Mouse (Mus musculus): ENCODE data around the gene Cyfip1.
A peak's percentile ranks its signal among the peaks of the same experiment; 100 is the strongest.

Cyfip1 gene

GRCm38 (mm10) chr7:55841445-55841844, at the start of gene Cyfip1:
Gene Cyfip1, plus strand, starts transcription at chr7:55841745.
- DNase-seq (ENCODE audit: low read depth in 1 of 2, low spot score in 2 of 2): no peak

- DNase-seq (ENCODE audit: low read depth in 1 of 2, low spot score in 2 of 2): no peak
Measured at GRCm38 (mm10) chr7:55792280-55792679, 49.3 kb upstream of the Cyfip1 start.

- no peak for DNase-seq (ENCODE audit: low read depth in 1 of 2, low spot score in 2 of 2)
Measured at GRCm38 (mm10) chr7:55793236-55793951, 48.2 kb upstream of the Cyfip1 start.

- DNase-seq (ENCODE audit: low read depth in 1 of 2, low spot score in 2 of 2): peak; percentile 83 to 92
Measured at GRCm38 (mm10) chr7:55793952-55794603, 47.5 kb upstream of the Cyfip1 start, which contains the start of gene Tubgcp5. Gene Tubgcp5, plus strand, starts transcription at chr7:55794154.

GRCm38 (mm10) chr7:55799981-55800380, 41.6 kb upstream of the Cyfip1 start:
- no peak for DNase-seq (ENCODE audit: low read depth in 1 of 2, low spot score in 2 of 2)

- DNase-seq (ENCODE audit: low read depth in 1 of 2, low spot score in 2 of 2): no peak
Measured at GRCm38 (mm10) chr7:55809967-55810366, 31.6 kb upstream of the Cyfip1 start.

GRCm38 (mm10) chr7:55824468-55824867, 17.1 kb upstream of the Cyfip1 start:
- DNase-seq (ENCODE audit: low read depth in 1 of 2, low spot score in 2 of 2): no peak

- no peak for DNase-seq (ENCODE audit: low read depth in 1 of 2, low spot score in 2 of 2)
Measured at GRCm38 (mm10) chr7:55827551-55827950, 14.0 kb upstream of the Cyfip1 start.

GRCm38 (mm10) chr7:55836877-55837276, 4.7 kb upstream of the Cyfip1 start:
- DNase-seq (ENCODE audit: low read depth in 1 of 2, low spot score in 2 of 2): no peak

- DNase-seq (ENCODE audit: low read depth in 1 of 2, low spot score in 2 of 2): peak; percentile 37
Measured at GRCm38 (mm10) chr7:55841977-55842503, 495 bp downstream of the Cyfip1 start.

GRCm38 (mm10) chr7:55842504-55843152, 1.1 kb downstream of the Cyfip1 start:
- DNase-seq (ENCODE audit: low read depth in 1 of 2, low spot score in 2 of 2): no peak

- DNase-seq (ENCODE audit: low read depth in 1 of 2, low spot score in 2 of 2): no peak
Measured at GRCm38 (mm10) chr7:55846606-55847312, 5.2 kb downstream of the Cyfip1 start.

- DNase-seq (ENCODE audit: low read depth in 1 of 2, low spot score in 2 of 2): no peak
Measured at GRCm38 (mm10) chr7:55849948-55850571, 8.5 kb downstream of the Cyfip1 start.

- peak in 1 of 2 experiments; percentile 22 for DNase-seq (ENCODE audit: low read depth in 1 of 2, low spot score in 2 of 2)
Measured at GRCm38 (mm10) chr7:55852787-55853186, 11.2 kb downstream of the Cyfip1 start.

GRCm38 (mm10) chr7:55855597-55855996, 14.1 kb downstream of the Cyfip1 start:
- DNase-seq (ENCODE audit: low read depth in 1 of 2, low spot score in 2 of 2): peak in 1 of 2 experiments; percentile 36

- no peak for DNase-seq (ENCODE audit: low read depth in 1 of 2, low spot score in 2 of 2)
Measured at GRCm38 (mm10) chr7:55856741-55857140, 15.2 kb downstream of the Cyfip1 start.

- no peak for DNase-seq (ENCODE audit: low read depth in 1 of 2, low spot score in 2 of 2)
Measured at GRCm38 (mm10) chr7:55857729-55858128, 16.2 kb downstream of the Cyfip1 start.

GRCm38 (mm10) chr7:55858836-55859517, 17.4 kb downstream of the Cyfip1 start:
- no peak for DNase-seq (ENCODE audit: low read depth in 1 of 2, low spot score in 2 of 2)

- no peak for DNase-seq (ENCODE audit: low read depth in 1 of 2, low spot score in 2 of 2)
Measured at GRCm38 (mm10) chr7:55859518-55859872, 17.9 kb downstream of the Cyfip1 start.

GRCm38 (mm10) chr7:55859956-55860355, 18.4 kb downstream of the Cyfip1 start:
- no peak for DNase-seq (ENCODE audit: low read depth in 1 of 2, low spot score in 2 of 2)

Measured in monocyte, adult 2 months (primary cell).